Mouse (Mus musculus): ENCODE data around the gene Ndn. TPM values are rescaled to one million over a fixed set of nuclear protein-coding genes. Genes with fewer than 3 reads are reported as not detected.

Ndn gene
- polyA plus RNA-seq (2012; fragmentation: generic; extraction: Trizol), result 1.3 TPM
- long read RNA-seq, experiment 1, transcript Ndn-201 (1 exons, 3,694 nt), result major isoform, 6 of 6 reads
- long read RNA-seq, experiment 1, partial matches to known transcripts, result 0 of 6 reads
- long read RNA-seq, experiment 1, other reads (novel, unspliced or antisense), result 0 of 6 reads
- long read RNA-seq, experiment 2, transcript Ndn-201 (1 exons, 3,694 nt), result major isoform, 27 of 27 reads
- long read RNA-seq, experiment 2, partial matches to known transcripts, result 0 of 27 reads
- long read RNA-seq, experiment 2, other reads (novel, unspliced or antisense), result 0 of 27 reads

DNA sequence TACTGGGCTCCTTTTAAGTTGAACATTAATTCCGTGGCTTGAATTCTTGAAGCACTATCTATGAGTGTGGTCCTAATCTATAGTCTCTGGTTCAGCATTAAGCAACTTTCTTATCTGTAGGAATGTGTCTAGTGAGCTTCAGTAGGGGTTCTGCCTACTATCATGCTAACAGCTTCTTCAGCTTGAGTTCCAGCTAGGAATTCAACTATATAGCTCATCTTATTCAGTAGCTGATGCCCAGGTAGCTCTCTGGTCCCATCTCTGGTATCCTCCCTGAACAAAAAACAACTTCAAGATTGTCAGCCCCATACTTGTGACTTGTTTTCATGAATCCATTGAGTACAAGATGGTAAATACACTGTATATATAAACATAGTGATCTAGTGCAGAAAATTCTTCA is at the start of gene Ndn:
TSS of gene Ndn (plus strand) at position 301 of the 400 bp plus-strand sequence.
- no peak within 1 kb of the TSS for H3ac ChIP-seq (ENCODE audit: control insufficient read depth, insufficient read length, low read depth)
- no peaks in the 10 kb centered on the region for H3K36me3 ChIP-seq (ENCODE audit: control insufficient read depth, insufficient read depth)
- no peaks in the 10 kb centered on the region for H3K27me3 ChIP-seq (ENCODE audit: control insufficient read depth, insufficient read depth, insufficient read length)
- H3K79me2 ChIP-seq (ENCODE audit: control insufficient read depth, insufficient read depth), result no peaks in the 10 kb centered on the region
- no peaks in the 10 kb centered on the region for H3K79me3 ChIP-seq (ENCODE audit: low read depth)
- TF ChIP-seq MAX (IDR thresholded peaks at IDR 0.05) (no peak), MYOG (IDR thresholded peaks at IDR 0.05; ENCODE audit: control insufficient read depth, extremely low read depth, insufficient read length) (no peak), CTCF (IDR thresholded peaks at IDR 0.05; ENCODE audit: control insufficient read depth, insufficient read depth, insufficient read length) (no peak), USF1 (IDR thresholded peaks at IDR 0.05; ENCODE audit: low read depth) (no peak), FOSL1 (IDR thresholded peaks at IDR 0.05; ENCODE audit: insufficient read depth, low read length, poor library complexity, severe bottlenecking) (no peak), MYOD1 (IDR thresholded peaks at IDR 0.05; ENCODE audit: control insufficient read depth, insufficient read length, low read depth) (no peak), CEBPB (IDR thresholded peaks at IDR 0.05; ENCODE audit: low read depth) (no peak)
- H3K4me3 ChIP-seq (ENCODE audit: insufficient read depth, poor library complexity, severe bottlenecking), result no peak within 1 kb of the TSS

DNA sequence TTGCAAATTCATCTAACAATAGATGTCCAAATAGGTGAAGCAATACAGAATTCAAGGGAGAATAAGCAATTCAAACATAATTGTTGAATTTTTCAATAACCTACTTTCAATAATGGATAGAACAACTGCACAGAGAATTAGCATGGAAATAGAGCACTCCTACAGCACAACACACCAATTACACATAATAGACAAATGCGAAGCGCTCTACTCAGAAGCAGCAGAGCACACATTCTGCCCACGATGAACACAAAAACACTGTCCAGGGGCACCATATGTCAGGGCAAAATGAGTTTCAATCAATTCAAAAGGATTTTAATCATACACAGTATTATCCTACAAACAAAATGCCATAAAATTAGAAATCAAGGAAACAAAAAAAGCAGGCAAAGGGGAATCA is 43.9 kb upstream of the Ndn start:
- no peaks in the 10 kb centered on the region for H3K79me3 ChIP-seq (ENCODE audit: low read depth)
- no peak overlapping the region for H3K4me3 ChIP-seq (ENCODE audit: insufficient read depth, poor library complexity, severe bottlenecking)
- no peaks in the 10 kb centered on the region for H3K79me2 ChIP-seq (ENCODE audit: control insufficient read depth, insufficient read depth)
- TF ChIP-seq MYOG (IDR thresholded peaks at IDR 0.05; ENCODE audit: control insufficient read depth, extremely low read depth, insufficient read length) (no peak), MAX (IDR thresholded peaks at IDR 0.05) (no peak), MYOD1 (IDR thresholded peaks at IDR 0.05; ENCODE audit: control insufficient read depth, insufficient read length, low read depth) (no peak), USF1 (IDR thresholded peaks at IDR 0.05; ENCODE audit: low read depth) (no peak), CTCF (IDR thresholded peaks at IDR 0.05; ENCODE audit: control insufficient read depth, insufficient read depth, insufficient read length) (no peak), CEBPB (IDR thresholded peaks at IDR 0.05; ENCODE audit: low read depth) (no peak), FOSL1 (IDR thresholded peaks at IDR 0.05; ENCODE audit: insufficient read depth, low read length, poor library complexity, severe bottlenecking) (no peak)
- H3K36me3 ChIP-seq (ENCODE audit: control insufficient read depth, insufficient read depth), result no peaks in the 10 kb centered on the region
- no peak overlapping the region for H3ac ChIP-seq (ENCODE audit: control insufficient read depth, insufficient read length, low read depth)
- no peaks in the 10 kb centered on the region for H3K27me3 ChIP-seq (ENCODE audit: control insufficient read depth, insufficient read depth, insufficient read length)

DNA sequence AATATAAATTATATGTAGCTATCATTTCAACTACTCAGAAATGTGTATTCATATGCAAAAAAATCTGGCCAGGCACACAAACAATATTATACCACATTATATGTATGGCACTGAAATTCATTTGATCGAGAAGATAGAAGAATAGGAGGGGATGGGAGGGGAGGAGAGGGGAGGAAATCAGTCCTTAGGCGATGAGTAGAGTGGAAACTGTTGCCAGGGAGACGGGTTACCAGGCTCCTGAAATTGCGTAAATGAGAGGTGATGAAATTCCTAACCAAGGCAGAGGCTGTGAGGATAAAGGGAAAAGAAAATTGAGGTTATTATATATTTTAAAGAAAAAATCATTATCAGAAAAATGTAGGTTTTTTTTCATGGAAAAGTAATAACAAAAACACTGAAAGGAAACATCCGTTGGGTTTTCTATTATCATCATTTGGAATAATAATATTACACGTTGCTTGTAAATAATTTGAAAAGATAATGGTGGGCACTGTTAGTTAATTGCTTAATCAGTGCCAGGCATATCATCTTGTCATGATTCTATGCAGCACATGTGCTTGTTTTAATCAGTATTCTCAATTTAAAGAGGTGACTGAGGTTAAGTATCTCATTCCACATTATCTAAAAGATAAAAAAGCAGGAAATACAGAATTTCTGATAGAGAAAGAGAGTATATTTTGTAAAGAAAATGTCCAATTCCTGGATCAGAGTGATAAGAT is 39.3 kb upstream of the Ndn start:
- Histone ChIP-seq H3K4me3 (ENCODE audit: insufficient read depth, poor library complexity, severe bottlenecking) (no peak overlapping the region), H3K36me3 (ENCODE audit: control insufficient read depth, insufficient read depth) (no peaks in the 10 kb centered on the region), H3K79me3 (ENCODE audit: low read depth) (no peaks in the 10 kb centered on the region), H3K79me2 (ENCODE audit: control insufficient read depth, insufficient read depth) (no peaks in the 10 kb centered on the region), H3K27me3 (ENCODE audit: control insufficient read depth, insufficient read depth, insufficient read length) (no peaks in the 10 kb centered on the region), H3ac (ENCODE audit: control insufficient read depth, insufficient read length, low read depth) (no peak overlapping the region)
- TF ChIP-seq MAX (IDR thresholded peaks at IDR 0.05), result no peak
- no peak for TF ChIP-seq CTCF (IDR thresholded peaks at IDR 0.05; ENCODE audit: control insufficient read depth, insufficient read depth, insufficient read length)
- no peak for TF ChIP-seq FOSL1 (IDR thresholded peaks at IDR 0.05; ENCODE audit: insufficient read depth, low read length, poor library complexity, severe bottlenecking)
- no peak for TF ChIP-seq USF1 (IDR thresholded peaks at IDR 0.05; ENCODE audit: low read depth)
- TF ChIP-seq MYOG (IDR thresholded peaks at IDR 0.05; ENCODE audit: control insufficient read depth, extremely low read depth, insufficient read length), result no peak
- no peak for TF ChIP-seq MYOD1 (IDR thresholded peaks at IDR 0.05; ENCODE audit: control insufficient read depth, insufficient read length, low read depth)
- TF ChIP-seq CEBPB (IDR thresholded peaks at IDR 0.05; ENCODE audit: low read depth), result no peak

DNA sequence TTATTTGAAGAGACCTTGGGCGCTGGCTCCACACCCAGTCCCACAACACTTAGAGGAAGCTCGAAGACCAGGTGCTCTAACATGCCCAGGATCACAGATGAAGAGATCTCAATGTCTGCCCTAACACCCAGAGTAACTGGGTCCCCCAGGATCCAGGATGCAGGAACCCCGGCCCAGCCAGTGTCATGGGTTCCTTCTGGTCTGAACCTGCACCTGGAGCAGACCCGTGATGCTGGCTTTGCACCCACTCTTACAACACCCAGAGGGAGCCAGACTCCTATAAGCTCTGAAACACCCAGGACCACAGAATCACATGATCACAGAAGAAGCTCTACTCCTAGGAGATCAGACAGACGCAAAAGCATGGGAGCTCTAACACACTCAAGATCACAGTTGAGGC is 29.6 kb upstream of the Ndn start:
- H3K4me3 ChIP-seq (ENCODE audit: insufficient read depth, poor library complexity, severe bottlenecking), result no peak overlapping the region
- H3K27me3 ChIP-seq (ENCODE audit: control insufficient read depth, insufficient read depth, insufficient read length), result no peaks in the 10 kb centered on the region
- H3K79me2 ChIP-seq (ENCODE audit: control insufficient read depth, insufficient read depth), result no peaks in the 10 kb centered on the region
- H3K79me3 ChIP-seq (ENCODE audit: low read depth), result no peaks in the 10 kb centered on the region
- no peak overlapping the region for H3ac ChIP-seq (ENCODE audit: control insufficient read depth, insufficient read length, low read depth)
- TF ChIP-seq MAX (IDR thresholded peaks at IDR 0.05) (no peak), FOSL1 (IDR thresholded peaks at IDR 0.05; ENCODE audit: insufficient read depth, low read length, poor library complexity, severe bottlenecking) (no peak), MYOD1 (IDR thresholded peaks at IDR 0.05; ENCODE audit: control insufficient read depth, insufficient read length, low read depth) (no peak), MYOG (IDR thresholded peaks at IDR 0.05; ENCODE audit: control insufficient read depth, extremely low read depth, insufficient read length) (no peak), CEBPB (IDR thresholded peaks at IDR 0.05; ENCODE audit: low read depth) (no peak), USF1 (IDR thresholded peaks at IDR 0.05; ENCODE audit: low read depth) (no peak), CTCF (IDR thresholded peaks at IDR 0.05; ENCODE audit: control insufficient read depth, insufficient read depth, insufficient read length) (no peak)
- no peaks in the 10 kb centered on the region for H3K36me3 ChIP-seq (ENCODE audit: control insufficient read depth, insufficient read depth)

DNA sequence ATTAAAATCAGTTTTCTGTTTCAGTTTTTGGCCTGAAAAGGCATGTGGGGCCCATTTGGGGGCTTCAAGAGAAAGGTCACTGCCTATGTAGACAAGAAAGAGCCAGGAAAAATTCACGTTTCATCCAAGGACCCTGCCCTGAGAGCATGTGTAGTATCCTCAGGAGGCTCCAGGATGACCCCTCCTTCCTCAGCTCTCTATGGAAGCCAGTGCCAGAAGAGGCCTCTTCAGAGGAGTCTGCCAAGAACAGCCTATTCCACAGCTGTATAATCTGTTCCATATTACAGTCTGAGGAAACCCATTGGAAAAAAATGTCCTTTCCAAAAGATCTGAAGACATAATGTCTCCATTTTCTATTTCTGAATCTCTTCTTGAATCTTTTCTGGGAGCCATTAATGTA is 958 bp upstream of the Ndn start:
- Histone ChIP-seq H3K4me3 (ENCODE audit: insufficient read depth, poor library complexity, severe bottlenecking) (no peak overlapping the region), H3K27me3 (ENCODE audit: control insufficient read depth, insufficient read depth, insufficient read length) (no peaks in the 10 kb centered on the region), H3ac (ENCODE audit: control insufficient read depth, insufficient read length, low read depth) (no peak overlapping the region), H3K79me2 (ENCODE audit: control insufficient read depth, insufficient read depth) (no peaks in the 10 kb centered on the region), H3K79me3 (ENCODE audit: low read depth) (no peaks in the 10 kb centered on the region), H3K36me3 (ENCODE audit: control insufficient read depth, insufficient read depth) (no peaks in the 10 kb centered on the region)
- no peak for TF ChIP-seq USF1 (IDR thresholded peaks at IDR 0.05; ENCODE audit: low read depth)
- no peak for TF ChIP-seq MYOD1 (IDR thresholded peaks at IDR 0.05; ENCODE audit: control insufficient read depth, insufficient read length, low read depth)
- no peak for TF ChIP-seq MAX (IDR thresholded peaks at IDR 0.05)
- TF ChIP-seq FOSL1 (IDR thresholded peaks at IDR 0.05; ENCODE audit: insufficient read depth, low read length, poor library complexity, severe bottlenecking), result no peak
- no peak for TF ChIP-seq CEBPB (IDR thresholded peaks at IDR 0.05; ENCODE audit: low read depth)
- TF ChIP-seq CTCF (IDR thresholded peaks at IDR 0.05; ENCODE audit: control insufficient read depth, insufficient read depth, insufficient read length), result no peak
- no peak for TF ChIP-seq MYOG (IDR thresholded peaks at IDR 0.05; ENCODE audit: control insufficient read depth, extremely low read depth, insufficient read length)
